Mouse (Mus musculus) embryonic fibroblast, embryonic 13.5 days (primary cell): Measurements from ENCODE around the gene Il17d.

Source experiments
- CTCF ChIP-seq: IDR thresholded peaks from 2 replicates; pipeline ENCODE4 v1.5.1; 2011; ENCODE audit warnings: mild to moderate bottlenecking, control low read depth, low read length, moderate library complexity, borderline replicate concordance; ENCODE audit not compliant: insufficient read depth
- POLR2A ChIP-seq: IDR thresholded peaks from 2 replicates; pipeline ENCODE4 v1.6.1; 2011; ENCODE audit warnings: low read depth, mild to moderate bottlenecking, control low read depth, low read length, moderate library complexity

DNA sequence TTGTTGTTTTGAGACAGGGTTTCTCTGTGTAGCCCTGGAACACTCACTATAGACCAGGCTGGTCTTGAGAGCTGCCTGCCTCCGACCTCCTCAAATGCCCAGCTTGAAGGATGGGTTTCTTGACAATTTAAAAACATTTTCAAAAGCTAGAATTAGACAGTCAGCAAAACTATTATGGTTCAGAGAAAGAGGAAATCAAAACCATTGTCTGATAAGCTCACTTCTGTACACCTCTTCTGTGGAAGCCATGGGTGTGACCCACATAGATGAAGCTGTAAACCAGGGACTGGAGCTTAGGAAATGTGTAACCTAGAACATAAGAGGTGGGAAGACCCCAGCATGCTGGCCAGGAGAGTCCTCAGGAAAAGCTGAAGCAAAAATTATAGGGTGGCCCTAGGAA is 32.3 kb downstream of the Il17d start:
- no peak for TF ChIP-seq POLR2A
- TF ChIP-seq CTCF: no peak
